Mouse (Mus musculus) forebrain, embryonic 16.5 days (tissue): ENCODE results near the gene Rasa4. TPM values are rescaled to one million over a fixed set of nuclear protein-coding genes. Genes with fewer than 3 reads are reported as not detected.
"Not testable (repeated sequence)": the region's sequence is repeated elsewhere in the genome, so short reads cannot be mapped to it uniquely, and the experiment has no call there.

ENCODE experiments used
- ATAC-seq: fragments of 200-750 bp; cut with Nextera tagmentation; 2 replicates; pipeline ENCODE4 v1.8.0; 2017; ENCODE audit warnings: mild to moderate bottlenecking, moderate library complexity
- H3K27ac ChIP-seq: fragments of 300-500 bp; sonication (generic); 2 replicates; pipeline ENCODE4 v1.5.1; 2014; ENCODE audit warnings: low read length, control low read depth
- H3K27me3 ChIP-seq: fragments of 300-500 bp; sonication (generic); replicated peaks from 2 replicates; pipeline ENCODE4 v1.6.1; 2014; ENCODE audit warnings: low read length; ENCODE audit not compliant: control insufficient read depth, insufficient read depth
- H3K36me3 ChIP-seq: fragments of 300-500 bp; sonication (generic); 2 replicates; pipeline ENCODE4 v1.6.1; 2014; ENCODE audit not compliant: control insufficient read depth, insufficient read depth
- H3K4me1 ChIP-seq: fragments of 300-500 bp; sonication (generic); replicated peaks from 2 replicates; pipeline ENCODE4 v1.6.1; 2014; ENCODE audit warnings: low read length; ENCODE audit not compliant: control insufficient read depth, insufficient read depth
- H3K4me2 ChIP-seq: fragments of 300-500 bp; sonication (generic); 2 replicates; pipeline ENCODE4 v1.6.1; 2014; ENCODE audit warnings: mild to moderate bottlenecking, low read length, control low read depth
- H3K4me3 ChIP-seq: fragments of 300-500 bp; sonication (generic); replicated peaks from 2 replicates; pipeline ENCODE4 v1.5.1; 2014; ENCODE audit warnings: mild to moderate bottlenecking, low read length, control low read depth
- H3K9ac ChIP-seq: fragments of 300-500 bp; sonication (generic); replicated peaks from 2 replicates; pipeline ENCODE4 v1.6.1; 2014; ENCODE audit warnings: low read depth, low read length, control low read depth
- H3K9me3 ChIP-seq: fragments of 300-500 bp; sonication (generic); 2 replicates; pipeline ENCODE4 v1.6.1; 2016; ENCODE audit warnings: low read length; ENCODE audit not compliant: control insufficient read depth
- WGBS: fragments of 180-500 bp; shearing (Covaris S2); extraction: QIAGEN DNeasy Blood & Tissue Kit; methylation state at CpG from one replicate; pipeline ENCODE4 v1.1.7; 2014; 5-methylcytosine and 5-hydroxymethylcytosine counted together
- microRNA-seq: library from miRNA; unstranded; fragments of <30 nt; microRNA quantifications from one replicate; pipeline ENCODE4, GENCODE M21; 2017
- polyA plus RNA-seq: library from polyadenylated mRNA; unstranded; fragments of >200 nt; fragmentation: Nextera tagmentation; extraction: Ambion mirVana; gene quantifications from 2 replicates; pipeline ENCODE4 v1.2.1, GENCODE M21; 2015

The Rasa4 gene
- polyA plus RNA-seq, 1 experiment from 2014 or later = 9.1 TPM

DNA sequence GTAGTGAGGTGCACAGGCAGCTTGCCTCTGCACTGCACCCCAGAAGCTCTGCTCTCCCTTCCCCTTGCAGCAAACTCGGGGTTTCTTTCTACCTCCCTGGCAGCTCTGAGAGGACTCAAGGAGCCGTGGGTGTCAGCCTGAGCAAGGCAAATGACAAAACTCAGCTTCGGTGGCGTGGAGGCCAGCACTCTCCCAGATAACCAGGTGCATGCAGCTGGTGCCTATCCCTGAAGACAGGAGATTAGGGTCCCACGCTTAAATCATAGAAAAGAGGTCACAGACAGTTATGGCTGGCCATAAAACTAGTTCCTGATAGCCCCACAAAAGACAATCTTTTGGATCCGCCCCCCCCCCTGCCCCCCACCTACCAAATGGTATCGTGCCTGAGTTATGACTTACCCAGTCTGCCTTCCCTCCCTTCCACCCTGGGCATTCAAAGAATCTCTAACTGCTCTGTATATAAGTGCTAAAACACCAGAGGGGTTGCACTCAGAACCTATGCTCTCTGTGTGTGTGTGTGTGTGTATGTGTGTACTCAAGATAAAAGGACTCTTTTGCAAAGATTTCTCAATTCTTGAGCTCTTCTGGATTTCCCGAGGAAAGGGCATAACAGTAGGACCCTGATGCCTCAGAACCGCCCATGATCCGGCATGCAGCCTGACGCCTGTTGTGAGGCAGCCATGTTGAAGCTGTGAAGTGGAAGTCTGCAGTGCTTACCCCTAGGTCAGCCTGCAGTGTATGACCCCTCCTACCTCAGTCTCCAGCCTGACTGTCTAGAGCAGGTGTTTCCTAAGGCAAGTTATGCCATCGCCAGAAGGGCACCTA is 61.1 kb downstream of the Rasa4 start:
- WGBS = 77% methylated on average over 12 of the region's 12 CpGs
- H3K27me3 ChIP-seq = no peaks in the 10 kb centered on the region

DNA sequence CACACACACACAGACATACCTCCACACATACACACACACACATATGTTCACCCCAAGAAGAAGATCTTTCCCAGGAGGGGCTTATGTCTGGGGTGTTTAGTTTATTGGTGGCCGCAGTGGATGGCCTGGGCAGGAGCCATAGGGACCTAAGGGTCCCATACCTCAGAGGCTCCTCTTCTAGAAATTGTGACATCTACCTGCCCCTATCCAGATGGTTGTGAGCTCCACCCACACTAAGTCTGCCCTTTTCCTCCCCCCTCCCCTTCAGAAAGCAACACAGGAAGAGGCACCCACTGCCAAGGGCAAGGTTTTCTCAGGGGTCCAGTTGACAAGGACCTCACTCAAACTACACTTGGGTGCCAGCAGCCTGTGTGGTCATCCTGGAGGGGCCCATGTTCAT is 63.2 kb downstream of the Rasa4 start:
- H3K9ac ChIP-seq = no peak overlapping the region
- H3K27me3 ChIP-seq = no peaks in the 10 kb centered on the region
- ATAC-seq = no peak
- no peaks in the 10 kb centered on the region for H3K4me1 ChIP-seq
- WGBS = 85% methylated on average over 1 of the region's 1 CpGs
- no peak overlapping the region for H3K27ac ChIP-seq
- H3K9me3 ChIP-seq = no peaks in the 10 kb centered on the region
- no peak overlapping the region for H3K4me3 ChIP-seq
- H3K4me2 ChIP-seq = no peak overlapping the region
- H3K36me3 ChIP-seq = no peaks in the 10 kb centered on the region

More for the DNA sequence above, 61.1 kb downstream of the Rasa4 start:
- Histone ChIP-seq H3K4me1 (no peaks in the 10 kb centered on the region), H3K4me2 (no peak overlapping the region), H3K9me3 (no peaks in the 10 kb centered on the region), H3K27ac (no peak overlapping the region), H3K4me3 (no peak overlapping the region), H3K9ac (no peak overlapping the region), H3K36me3 (peaks cover 12% of the 10 kb centered on the region)
- no peak for ATAC-seq

DNA sequence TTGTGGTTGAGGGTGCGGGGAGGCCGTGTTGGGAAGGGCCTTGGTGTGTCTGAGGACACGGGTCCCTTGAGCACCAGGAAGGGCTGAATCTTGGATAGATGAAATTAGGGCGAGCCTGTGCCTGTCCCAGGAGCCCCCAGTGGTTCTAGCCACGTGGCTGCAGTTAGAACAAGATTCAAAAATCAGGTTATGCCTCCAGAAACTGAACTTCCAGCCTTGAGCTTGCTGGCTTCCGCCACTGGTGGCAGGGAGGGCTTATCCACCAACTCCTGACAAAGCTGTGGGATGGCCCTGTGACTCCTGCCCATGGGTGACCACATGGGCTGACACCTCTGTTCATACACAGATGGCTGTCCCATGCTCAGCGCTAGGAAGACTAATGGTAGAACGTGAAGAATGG is 64.0 kb downstream of the Rasa4 start:
- H3K27me3 ChIP-seq = no peaks in the 10 kb centered on the region
- H3K9me3 ChIP-seq = no peaks in the 10 kb centered on the region
- no peak overlapping the region for H3K27ac ChIP-seq
- WGBS = 75% methylated on average over 8 of the region's 8 CpGs
- H3K9ac ChIP-seq = no peak overlapping the region
- ATAC-seq = no peak
- H3K36me3 ChIP-seq = no peaks in the 10 kb centered on the region
- no peaks in the 10 kb centered on the region for H3K4me1 ChIP-seq
- no peak overlapping the region for H3K4me2 ChIP-seq
- no peak overlapping the region for H3K4me3 ChIP-seq

DNA sequence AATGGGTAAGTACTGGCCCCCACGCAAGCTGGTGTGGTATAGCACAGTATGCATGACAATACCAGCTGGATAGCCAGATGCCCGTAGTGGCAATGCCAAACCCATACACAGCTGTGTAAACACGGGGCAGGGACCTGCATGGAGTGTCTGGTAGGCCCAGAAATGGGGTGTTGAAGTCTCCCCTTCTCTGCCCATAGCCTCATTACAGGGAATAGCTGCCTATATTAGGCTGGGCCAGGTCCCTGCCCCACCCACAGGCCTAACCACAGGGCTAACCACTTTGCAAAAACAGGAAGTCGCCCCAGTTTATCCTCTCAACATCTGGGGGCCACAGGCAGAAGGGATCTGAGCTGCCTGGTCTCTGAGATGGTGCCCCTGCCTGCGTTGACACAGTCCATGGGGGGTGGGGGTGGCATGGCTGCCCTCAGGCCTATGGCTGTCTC is 65.4 kb downstream of the Rasa4 start:
- H3K9ac ChIP-seq, H3K4me3 ChIP-seq, H3K27ac ChIP-seq, H3K4me1 ChIP-seq, ATAC-seq, H3K36me3 ChIP-seq, H3K4me2 ChIP-seq, H3K27me3 ChIP-seq, H3K9me3 ChIP-seq: not testable (repeated sequence)
- WGBS = 73% methylated on average over 4 of the region's 5 CpGs

DNA sequence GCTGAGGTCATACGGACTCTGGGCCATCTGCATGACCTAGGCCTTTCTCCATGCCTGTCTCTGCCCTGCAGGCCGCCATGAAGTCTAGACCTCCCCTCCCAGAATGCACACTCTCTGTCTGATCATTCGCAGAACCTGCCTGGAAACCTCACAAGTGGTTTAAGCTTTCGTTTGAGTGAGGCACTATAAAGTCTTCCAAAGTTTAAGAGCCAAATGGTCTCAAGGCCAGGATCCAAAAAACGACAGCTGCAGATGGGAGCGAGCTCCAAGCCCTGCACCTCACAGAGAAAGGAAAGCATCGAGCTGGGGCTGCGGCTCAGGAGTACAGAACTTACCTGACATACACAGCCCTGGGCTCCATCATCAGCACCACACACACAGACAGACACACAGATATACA is 68.6 kb downstream of the Rasa4 start:
- Histone ChIP-seq H3K27me3 (no peaks in the 10 kb centered on the region), H3K27ac (no peak overlapping the region), H3K9me3 (no peaks in the 10 kb centered on the region), H3K4me2 (no peak overlapping the region), H3K9ac (no peak overlapping the region), H3K4me3 (no peak overlapping the region), H3K36me3 (no peaks in the 10 kb centered on the region), H3K4me1 (no peaks in the 10 kb centered on the region)
- 75% methylated on average over 8 of the region's 8 CpGs for WGBS
- ATAC-seq = no peak

DNA sequence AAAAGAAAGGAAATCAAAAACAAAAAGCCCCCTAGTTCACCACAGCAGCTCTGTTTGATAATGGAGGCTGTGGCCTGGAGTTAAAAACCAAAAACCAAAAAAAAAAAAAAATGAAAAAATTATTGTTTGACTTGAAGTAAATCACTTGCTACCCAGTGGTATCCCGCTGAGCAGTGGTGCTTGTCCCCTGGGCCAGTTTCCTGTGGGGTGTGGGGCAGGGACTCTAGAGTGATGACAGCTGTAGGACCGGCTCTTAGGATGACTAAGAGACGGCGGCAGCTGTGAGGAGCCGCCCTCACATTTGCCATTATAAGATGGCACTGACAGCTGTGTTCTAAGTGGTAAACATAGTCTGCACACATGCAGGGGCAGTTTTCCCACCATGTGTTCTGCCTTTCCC is 71.7 kb downstream of the Rasa4 start:
- Histone ChIP-seq H3K27me3 (no peaks in the 10 kb centered on the region), H3K4me3 (no peak overlapping the region), H3K27ac (no peak overlapping the region), H3K4me2 (no peak overlapping the region), H3K9me3 (no peaks in the 10 kb centered on the region), H3K4me1 (no peaks in the 10 kb centered on the region), H3K9ac (no peak overlapping the region), H3K36me3 (no peaks in the 10 kb centered on the region)
- no peak for ATAC-seq
- WGBS = 85% methylated on average over 5 of the region's 5 CpGs

DNA sequence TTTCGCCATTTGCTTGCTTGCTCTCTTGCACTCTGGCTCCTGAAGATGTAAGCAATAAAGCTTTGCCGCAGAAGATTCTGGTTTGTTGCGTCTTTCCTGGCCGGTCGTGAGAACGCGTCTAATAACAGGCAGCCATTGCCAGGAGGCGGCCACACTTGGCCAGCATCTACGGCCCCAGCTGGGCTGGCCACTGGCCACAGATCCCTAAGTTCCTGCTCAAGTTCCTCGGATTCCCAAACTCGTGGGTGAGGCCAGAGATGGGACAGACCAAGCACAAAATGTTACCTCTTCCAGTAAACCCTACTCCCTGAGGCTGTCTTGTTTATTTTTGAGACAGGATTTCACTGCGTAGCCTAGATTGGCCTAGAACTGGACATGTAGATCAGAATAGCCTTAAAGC is 76.4 kb downstream of the Rasa4 start:
- not testable (repeated sequence) for H3K4me2 ChIP-seq, H3K9ac ChIP-seq, H3K4me1 ChIP-seq, H3K27ac ChIP-seq, ATAC-seq, H3K36me3 ChIP-seq, H3K4me3 ChIP-seq, H3K9me3 ChIP-seq, H3K27me3 ChIP-seq
- 81% methylated on average over 11 of the region's 12 CpGs for WGBS

Small RNA genes lying within 50 kb of the gene (microRNA-seq; reads per million reads assigned to microRNA genes)
- gene Mir7035 = 0.62 reads per million

Other genes with a start within 250 kb of the Rasa4 start
- 7.3 and 9.6 TPM in 2 replicates for gene Hspb1, start 196.0 kb upstream of the Rasa4 start, polyA plus RNA-seq
- gene Ywhag, start 149.3 kb upstream of the Rasa4 start, polyA plus RNA-seq = 870 and 902 TPM in 2 replicates
- 0.71 and 1.0 TPM in 2 replicates for gene Ssc4d, start 109.4 kb upstream of the Rasa4 start, polyA plus RNA-seq
- 0.19 TPM in 1 of 2 replicates, not detected in the other for gene Zp3, start 103.8 kb upstream of the Rasa4 start, polyA plus RNA-seq
- gene Dtx2, start 89.1 kb upstream of the Rasa4 start, polyA plus RNA-seq = 26.4 and 28.1 TPM in 2 replicates
- gene Upk3b, start 45.4 kb upstream of the Rasa4 start, polyA plus RNA-seq = not detected in 2 replicates
- not detected in 2 replicates for gene Upk3bl, start 29.4 kb upstream of the Rasa4 start, polyA plus RNA-seq
- 214 and 228 TPM in 2 replicates for gene Polr2j, start 32.7 kb downstream of the Rasa4 start, polyA plus RNA-seq
- gene Lrwd1, start 52.2 kb downstream of the Rasa4 start, polyA plus RNA-seq = 32.1 and 32.7 TPM in 2 replicates
- 18.0 and 19.4 TPM in 2 replicates for gene Alkbh4, start 52.2 kb downstream of the Rasa4 start, polyA plus RNA-seq
- gene Orai2, start 86.8 kb downstream of the Rasa4 start, polyA plus RNA-seq = 41.1 and 44.2 TPM in 2 replicates
- gene Prkrip1, start 115.0 kb downstream of the Rasa4 start, polyA plus RNA-seq = 54.0 and 63.0 TPM in 2 replicates
- gene Sh2b2, start 162.6 kb downstream of the Rasa4 start, polyA plus RNA-seq = 30.3 and 33.3 TPM in 2 replicates